Mouse (Mus musculus) embryo, embryonic 10.5 days (tissue): ENCODE data around the gene Cdkl1.

Experiments
- DNase-seq: peaks from one replicate; pipeline ENCODE4 v3.0.0-alpha.2; 2015; ENCODE audit warnings: low spot score

Cdkl1 gene

DNA sequence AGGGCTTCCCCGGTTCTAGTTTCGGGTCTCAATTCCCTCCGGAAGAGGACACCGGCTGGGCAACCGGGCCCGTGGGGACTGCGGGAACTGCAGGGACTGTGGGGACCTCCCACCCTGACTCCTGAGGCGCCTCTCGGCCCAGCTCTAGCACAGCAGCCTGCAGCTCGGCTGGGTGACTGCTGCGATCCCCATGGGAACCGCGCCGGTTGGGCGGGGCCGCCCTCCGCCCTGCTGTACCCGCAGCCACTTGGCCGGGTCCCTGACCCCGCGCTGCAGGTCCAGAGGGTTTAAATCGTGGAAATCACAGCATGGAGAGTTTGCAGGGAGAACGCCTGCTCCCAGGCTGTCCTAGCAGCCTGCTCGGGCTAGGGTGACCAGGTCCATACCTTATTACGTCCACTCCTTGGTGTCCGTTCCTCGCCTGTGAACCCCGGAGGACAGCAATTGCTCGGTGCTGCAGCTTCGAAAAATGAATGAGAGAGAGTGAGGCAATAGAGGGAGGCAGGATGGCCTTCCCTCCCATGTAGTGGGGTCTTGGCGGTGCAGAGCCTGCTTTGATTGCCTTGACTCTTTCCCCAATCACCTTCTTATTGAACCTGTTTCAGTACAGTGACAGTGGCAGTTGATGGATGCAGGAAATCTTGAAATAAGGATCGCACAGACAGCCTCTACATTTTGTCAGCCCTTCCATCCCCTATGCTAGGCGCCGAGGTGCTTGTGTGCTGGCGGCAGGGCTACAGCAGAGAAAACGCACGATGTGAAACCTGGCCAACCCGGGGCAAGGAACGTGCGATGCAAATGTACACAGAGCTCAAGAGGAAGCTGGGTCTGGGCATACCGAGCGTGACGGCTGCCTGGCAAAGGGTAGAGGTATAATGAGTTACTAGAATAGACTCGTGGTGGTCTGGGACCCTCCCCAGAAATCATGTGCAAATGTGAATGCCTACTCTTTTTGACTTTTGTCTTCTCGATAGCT is at the start of gene Cdkl1:
TSS of gene Cdkl1 (minus strand) at position 738 of the 976 bp plus-strand sequence.
- DNase-seq = peak; percentile 57

DNA sequence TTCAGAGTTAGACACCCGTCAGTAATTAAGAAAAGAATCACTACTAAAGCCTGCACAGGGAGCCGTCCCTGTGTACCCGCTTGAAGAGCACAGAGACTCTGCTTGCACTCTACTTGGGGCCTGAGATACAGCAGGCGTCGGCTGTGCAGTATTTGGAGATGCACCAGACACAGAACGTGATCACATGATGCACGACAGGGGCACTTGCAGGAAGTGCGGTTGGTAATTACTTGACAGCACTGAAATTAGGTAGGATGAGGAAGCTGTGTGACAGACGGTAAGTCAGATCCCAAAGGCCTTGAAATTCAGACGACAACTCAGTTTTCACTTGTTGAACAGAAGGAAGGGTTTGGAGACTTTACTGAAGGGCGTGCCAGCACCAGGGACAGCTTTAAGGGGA is 47.3 kb upstream of the Cdkl1 start:
- no peak for DNase-seq

DNA sequence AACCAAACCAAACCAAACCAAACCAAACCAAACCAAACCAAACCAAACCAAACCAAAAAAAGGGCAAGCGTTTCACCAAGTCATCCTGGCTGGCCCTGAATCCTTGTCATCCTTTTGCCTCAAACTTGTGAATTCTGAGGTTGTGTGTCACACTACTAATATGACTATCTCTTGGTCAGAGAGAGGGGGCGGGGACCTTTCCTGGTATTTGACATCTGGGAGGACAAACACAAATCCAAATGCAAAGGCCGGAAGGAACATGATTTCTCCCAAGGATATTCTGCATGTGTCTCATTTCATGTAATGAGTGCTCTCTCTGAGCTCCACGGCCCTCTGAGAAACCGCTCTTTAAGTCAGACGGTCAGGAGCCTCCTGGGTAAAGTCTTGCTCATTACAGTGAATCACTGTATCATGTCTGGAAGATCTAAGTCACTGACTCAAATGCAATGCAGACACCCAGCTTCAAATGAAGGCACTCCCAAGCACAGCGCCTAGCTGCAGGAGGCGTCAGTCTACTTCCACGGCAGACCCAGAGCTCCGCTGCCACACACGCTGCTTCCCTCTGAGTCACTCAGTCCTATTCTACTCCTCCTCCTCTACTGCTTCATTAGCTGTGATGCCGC is 43.0 kb upstream of the Cdkl1 start:
- DNase-seq = no peak

DNA sequence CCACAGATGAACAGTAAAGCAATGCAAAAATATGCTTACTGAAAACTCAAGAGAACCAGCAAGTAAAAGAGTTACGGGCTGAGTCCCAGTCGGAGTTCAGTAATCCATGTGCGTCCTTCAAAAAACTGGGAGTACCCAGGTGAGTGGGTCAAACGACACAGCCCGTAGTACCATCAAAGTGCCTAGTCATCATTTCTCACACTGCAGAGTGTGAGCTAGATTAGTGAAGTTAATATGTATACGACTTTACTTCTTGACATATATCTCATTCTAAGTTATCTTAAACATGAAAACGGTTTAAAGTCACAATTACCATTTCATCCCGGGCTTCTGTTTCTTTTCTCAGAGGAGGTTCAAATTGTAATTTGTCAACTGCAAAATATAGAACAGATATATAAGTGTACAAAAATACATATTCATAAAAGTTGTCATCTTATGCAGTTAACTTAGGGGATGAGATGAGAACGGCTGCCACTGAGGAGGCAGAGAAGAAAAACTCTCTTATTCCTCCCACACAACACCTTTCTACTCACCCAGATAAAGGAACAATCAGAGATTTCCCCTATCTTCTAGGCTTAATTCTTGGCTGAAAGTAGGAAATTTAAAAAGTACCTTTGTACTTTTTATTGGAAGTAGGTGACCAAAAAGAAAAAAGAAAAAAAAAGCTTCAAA is 40.3 kb upstream of the Cdkl1 start:
- no peak for DNase-seq

DNA sequence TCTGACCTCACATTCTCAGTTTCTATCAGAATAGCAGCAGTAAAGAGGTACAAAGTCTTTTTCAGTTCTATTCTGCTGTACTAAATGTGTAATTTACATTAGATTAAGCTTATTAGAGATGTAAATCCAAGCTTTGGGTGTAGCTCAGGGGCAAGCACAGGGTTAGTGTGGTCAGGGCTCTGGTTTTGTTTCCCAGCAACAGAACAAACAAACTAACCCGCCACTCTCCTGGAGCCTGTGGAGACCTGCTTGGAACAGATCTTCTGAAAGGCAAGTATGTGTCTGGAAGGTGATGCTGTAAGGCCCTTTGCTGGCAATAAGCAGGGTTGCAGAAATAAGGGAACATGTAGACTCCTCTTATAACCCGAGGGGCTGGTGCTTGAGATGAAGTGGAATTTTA is 37.1 kb upstream of the Cdkl1 start:
- no peak for DNase-seq

DNA sequence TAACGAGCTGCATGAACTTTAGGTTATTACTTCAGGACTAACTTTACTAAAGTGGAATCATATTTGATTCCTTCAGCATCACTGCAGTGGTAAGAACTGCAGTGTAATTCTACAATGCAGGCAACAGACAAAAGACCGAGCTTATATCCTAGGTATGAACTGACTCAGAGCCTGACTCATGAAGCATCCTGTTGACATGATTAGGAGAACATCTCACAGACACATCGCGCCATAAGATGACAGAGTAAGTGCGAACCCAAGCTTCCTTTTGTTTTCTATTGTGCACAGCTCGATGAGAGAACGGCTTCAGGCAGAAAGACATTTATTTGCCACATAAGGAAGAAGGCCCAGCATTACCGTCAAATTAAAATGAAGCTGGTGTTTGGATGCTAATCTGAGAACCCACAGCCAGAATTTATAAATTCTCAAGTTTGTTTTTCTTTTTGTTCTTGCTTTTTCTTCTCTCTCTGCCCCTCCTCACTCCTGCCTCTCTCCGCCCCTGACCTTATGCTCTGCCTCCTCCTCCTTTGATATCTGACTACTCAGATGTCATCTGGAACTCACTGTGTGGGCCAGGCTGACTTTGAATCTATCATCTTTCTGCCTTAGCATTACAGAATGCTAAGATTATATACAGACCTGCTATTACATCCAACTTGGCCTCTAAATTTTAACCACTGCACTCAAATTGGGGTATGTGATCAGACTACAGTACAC is 34.0 kb upstream of the Cdkl1 start:
- no peak for DNase-seq

DNA sequence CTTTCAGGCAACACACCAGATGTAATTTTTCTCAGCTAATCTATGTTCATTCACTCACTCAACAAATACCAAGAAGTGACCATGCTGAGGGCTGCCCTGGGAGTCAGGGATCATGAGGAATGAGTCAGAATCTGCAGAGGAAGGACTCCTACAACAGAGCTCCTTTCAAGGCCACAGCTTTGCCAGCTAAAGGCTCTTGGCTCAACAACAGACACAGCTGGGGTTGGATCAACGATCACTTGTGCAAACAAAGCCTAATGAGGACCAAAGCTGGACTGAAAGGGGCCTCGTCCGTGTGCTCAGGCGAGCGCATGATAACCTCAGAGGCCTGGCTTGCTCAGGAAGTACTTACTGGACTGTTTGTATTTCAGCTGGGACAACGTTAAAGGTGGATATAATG is 23.2 kb upstream of the Cdkl1 start:
- DNase-seq = peak; percentile 60

DNA sequence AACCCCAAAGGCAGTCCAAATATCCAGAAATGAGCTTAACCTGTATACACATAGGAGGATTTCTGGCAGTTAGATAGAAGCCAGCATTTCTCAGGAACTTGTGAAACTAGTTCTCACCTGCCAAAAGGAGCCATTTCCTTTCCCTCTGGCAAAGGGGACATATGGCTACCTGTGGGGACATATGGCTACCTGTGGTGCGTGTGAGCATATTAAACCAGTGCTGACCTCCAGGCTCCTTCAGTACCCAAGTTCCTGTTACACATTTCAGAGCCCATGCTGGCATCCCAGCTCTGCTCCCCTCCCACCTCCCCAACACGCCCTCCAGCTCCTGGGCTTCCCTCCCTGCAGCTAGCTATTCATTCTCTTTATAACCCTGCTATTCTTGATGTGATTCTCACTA is 22.5 kb upstream of the Cdkl1 start:
- DNase-seq = no peak

DNA sequence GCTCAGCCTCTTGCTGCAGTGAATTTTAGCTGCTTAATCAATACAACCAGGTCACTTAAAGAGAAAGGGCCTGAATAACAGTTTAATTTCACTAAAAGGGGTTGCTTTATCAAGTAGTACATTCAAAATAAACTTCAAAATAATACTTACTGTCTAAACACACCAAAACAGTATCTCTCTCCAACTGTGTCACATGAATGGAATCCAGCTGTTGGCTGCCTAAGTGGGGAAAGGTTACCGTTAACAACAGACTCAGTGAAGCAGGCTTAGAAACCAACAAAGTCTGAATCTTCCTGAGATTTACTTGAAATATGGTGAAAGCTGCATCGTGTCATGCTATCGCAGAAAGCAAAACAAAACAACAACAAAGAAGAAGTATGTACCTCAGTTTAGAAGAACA is 21.9 kb upstream of the Cdkl1 start:
- DNase-seq = no peak

DNA sequence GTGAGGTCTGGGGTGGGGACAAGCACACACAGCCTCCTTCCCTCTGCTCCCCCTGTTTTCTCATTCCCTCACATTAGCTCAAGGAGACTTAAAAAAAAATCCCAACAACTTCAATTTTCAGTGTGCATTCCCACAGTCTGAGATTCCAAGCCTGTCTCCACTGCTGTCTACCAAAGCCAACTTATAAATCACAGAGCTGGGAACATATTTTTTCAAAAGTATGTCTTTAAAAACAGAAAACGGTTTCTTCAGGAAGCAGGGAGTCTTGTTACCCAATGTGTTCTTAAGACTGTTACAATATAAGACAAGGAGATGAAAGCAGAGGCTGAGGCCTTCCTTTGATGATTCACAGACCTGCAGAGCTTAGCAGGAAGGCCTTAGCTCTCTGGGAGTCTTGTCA is 20.9 kb upstream of the Cdkl1 start:
- DNase-seq = no peak

DNA sequence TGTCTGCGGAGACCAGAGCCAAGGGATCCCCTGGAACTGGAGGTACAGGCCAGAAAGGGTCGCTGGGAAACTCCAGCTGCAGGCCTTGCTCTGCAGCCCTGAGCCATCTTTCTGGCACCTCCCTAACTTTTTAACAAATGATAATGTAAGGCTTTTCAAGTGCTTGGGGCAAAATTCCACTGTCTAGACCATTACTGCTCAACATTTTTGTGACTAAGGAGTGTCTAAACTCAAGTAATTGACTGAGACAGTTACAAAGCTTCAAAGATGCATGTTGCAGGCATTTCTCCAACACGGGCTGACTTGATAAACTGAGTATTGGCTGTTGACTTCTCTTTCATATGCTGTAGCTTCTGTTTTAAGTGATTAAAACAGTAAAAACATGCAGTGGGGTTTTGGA is 18.4 kb upstream of the Cdkl1 start:
- DNase-seq = no peak

DNA sequence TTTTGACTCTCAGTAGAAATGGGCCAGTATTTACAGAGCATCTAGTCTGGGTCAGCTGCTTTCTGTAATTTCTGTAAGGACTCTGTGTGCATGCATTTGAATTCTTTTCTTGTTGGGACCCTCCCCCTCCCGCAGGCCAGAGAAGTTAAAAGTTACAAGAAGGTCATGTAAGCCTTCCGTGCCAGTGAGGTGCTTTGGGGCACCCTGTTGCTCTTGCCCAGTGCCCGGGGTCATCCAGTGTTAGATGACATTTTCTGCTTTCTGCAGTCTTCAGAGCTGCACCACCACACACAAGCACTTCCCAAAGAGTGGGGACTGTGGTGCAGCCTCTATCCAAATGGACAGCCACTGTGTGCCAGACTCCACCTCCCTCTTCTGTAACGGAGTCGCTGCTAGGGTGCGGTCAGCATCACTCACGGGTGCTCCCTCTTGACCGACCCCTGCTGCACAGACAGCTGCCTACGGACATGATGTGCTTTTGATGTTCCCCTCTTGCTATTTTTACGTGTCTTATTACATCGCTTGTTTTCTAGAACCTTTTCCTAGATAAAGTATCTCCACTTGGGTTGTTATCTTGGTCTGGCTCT is 16.4 kb upstream of the Cdkl1 start:
- DNase-seq = no peak

DNA sequence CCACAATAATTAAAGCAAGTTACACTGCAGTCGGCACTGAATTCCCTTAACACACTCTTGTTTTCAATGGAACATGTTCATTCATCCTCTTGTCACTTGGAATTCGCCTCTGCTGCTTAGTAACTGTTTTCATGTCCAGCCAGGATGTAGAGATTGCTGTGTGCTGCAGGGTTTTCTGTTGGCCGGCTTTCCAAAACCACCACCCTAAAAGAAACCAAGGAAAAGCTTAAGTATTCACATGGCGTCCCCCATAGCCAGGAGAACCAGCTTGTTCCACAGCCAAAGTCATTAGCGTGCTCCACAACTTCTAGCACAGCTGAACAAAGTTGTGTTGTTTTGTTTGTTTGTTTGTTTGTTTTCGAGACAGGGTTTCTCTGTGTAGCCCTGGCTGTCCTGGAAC is 14.1 kb upstream of the Cdkl1 start:
- no peak for DNase-seq

DNA sequence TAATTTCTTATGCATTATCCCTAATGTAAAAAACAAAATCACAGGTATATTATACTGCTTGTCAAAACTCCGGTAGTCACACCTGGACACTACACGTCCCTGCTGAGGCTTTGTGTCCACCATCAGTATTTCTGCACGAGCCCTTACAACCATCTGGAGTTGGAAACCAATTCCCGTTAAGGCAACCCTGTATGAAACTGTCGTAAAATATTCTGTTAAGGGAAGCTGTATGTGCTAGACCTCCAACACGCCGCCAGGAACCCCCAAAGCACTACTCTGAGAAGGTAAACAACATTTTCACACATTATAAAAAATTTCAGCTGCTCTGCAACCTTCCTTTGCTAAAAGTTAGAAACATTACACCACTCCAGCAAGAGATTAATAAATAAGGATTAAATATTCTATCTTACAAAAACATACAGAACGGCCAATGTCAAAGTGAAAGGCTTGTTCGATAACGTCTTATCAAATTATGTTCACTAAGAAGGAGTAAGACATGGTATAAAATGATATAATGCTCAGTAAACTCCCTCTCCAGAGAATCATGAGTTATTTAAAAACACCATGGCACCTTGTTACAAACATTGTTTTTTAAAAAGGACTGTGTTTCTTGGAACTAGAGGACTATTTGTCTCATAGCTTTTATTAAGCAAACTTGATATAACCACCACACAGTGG is 13.5 kb upstream of the Cdkl1 start:
- DNase-seq = no peak

DNA sequence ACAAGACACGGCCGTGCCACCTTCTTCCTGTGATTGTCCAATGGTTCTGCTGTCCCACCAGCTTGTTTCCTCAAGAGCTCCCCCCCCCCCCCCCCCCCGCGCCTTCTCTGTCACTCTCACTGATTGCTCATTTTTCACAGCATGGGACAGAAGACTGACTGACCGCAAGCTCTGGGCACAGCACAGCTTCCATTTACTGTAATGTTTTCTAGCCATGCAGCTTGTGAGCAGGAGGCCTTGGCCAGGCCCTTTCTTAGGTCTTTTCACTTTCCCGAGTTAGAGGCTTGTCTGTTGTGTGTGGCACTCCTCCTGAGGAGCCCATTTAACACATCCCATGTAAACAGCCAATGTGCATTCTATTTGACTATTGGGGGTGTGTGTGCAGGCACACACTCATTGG is 12.1 kb upstream of the Cdkl1 start:
- DNase-seq = no peak

DNA sequence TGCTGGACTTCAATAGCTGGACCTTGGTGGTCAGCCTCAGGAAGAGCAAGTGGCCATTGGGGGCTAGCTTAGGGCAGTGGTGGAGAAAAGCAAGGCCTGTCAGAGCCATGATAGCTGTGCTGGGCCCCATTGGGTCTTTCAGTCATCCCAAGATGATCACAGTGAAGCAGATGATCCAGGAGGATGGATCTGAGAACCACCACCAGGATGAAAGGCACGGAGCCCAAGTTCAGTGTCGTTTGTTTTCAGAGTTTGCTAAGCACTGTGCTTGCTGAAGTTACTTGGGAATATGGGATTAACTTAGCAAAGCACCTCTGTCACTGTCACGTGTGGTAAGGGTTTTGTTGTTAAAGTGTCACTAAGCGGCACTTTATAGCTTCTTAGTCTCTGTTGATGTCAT is 9.5 kb upstream of the Cdkl1 start:
- no peak for DNase-seq

DNA sequence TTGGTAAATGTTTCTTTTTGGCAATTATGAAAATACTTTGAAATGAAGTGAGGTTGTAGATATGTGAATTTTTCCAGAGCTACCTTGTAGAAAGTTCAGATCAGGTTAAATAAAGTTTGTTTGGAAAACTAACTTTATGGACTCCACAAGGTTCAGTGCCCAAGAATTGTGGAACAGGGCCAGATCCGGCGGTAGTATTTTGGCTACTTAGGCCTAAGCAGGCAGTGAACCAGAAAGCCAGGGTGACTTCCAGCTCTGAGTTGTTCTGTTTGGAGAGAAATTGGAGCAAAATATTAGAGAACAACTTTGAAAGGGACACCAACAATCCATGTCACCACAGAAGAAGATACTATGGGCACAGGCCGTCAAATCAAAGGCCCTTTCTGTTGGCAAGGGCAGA is 5.2 kb upstream of the Cdkl1 start:
- DNase-seq = no peak

DNA sequence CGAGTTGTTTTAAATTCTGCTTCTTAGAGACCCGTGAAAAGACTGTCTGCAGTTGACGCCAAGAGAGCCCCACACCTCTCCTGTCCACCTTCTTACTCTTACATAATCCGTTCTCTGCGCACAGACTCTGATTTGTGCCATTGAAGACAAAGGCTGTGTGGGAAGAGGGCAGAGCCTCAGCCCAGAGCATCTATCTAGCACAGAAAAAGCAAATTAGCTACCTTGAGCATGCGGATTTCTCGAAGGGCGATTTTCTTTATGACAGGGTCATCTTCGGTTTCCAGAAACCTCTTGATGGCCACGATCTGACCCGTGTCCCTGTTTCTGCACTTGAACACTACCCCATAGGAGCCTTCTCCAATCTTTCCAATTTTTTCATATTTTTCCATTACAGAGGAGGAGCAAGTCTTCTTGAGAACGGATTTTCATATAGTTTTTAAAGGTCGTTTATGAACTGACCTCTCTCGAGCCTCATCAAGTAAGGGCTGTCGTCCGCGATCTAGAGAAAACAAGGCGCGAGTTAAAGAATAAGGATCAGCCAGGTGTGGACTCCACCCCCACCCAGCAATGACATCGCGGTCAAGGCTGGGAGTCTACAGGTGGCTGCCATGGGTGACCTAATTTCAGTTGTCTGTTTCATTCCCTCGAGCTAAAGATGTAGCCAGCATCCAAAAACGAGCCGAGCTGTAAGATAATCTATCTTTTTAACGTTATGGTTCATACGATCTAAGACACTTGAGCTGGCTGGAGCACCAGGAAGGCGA is 1.1 kb downstream of the Cdkl1 start:
- no peak for DNase-seq

DNA sequence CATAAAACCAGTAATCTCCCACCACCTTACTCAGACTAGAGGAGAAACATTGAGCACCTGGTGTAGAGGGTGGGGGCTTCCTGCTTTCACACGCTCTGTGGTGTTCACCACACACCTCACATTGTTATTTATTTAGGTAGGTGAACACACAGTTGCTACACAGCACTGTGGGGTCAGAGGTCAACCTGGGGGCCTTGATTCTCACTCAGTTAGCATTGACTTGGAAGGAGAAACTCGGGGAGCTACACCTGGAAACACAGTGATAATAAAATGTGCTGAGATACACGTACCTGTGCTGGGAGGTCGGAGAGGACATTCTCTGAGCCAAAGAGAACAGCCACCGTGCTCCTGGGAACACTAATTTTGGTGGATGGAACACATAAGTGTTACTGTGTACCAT is 2.7 kb downstream of the Cdkl1 start:
- DNase-seq = no peak

DNA sequence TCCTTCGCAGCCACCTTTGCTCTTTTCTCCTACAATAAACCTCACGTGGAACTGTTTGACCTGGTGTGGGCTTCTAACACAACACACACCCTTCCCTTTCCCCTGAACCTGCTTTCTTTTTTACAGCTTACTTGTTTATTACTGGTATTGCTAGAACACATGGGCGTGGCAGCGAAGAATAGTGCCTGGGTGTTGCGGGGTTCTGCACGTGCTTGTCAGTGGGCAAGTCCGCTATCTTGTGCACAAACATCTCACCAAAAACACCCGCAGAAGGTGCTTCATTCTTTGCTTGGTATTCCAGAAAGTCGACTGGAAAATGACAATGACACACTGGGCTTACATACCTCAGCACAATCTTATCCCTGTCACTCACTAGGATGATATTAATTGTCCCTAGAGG is 5.6 kb downstream of the Cdkl1 start:
- no peak for DNase-seq
